Mouse (Mus musculus) kidney, embryonic 15.5 days (tissue): ENCODE data around the gene Slc26a9. TPM values are rescaled to one million over a fixed set of nuclear protein-coding genes. Genes with fewer than 3 reads are reported as not detected.

Experiments used
- ATAC-seq: fragments of 200-750 bp; cut with Nextera tagmentation; replicated peaks from 2 replicates; pipeline ENCODE4 v1.8.0; 2017; ENCODE audit warnings: moderate TSS enrichment; ENCODE audit not compliant: low FRiP score
- H3K27ac ChIP-seq: fragments of 300-500 bp; sonication (generic); 2 replicates; pipeline ENCODE4 v1.5.1; 2015; ENCODE audit warnings: mild to moderate bottlenecking, inconsistent platforms
- H3K27me3 ChIP-seq: fragments of 300-500 bp; sonication (generic); 2 replicates; pipeline ENCODE4 v1.6.1; 2015; ENCODE audit warnings: inconsistent platforms
- H3K36me3 ChIP-seq: fragments of 300-500 bp; sonication (generic); 2 replicates; pipeline ENCODE4 v1.6.1; 2015; ENCODE audit warnings: inconsistent platforms
- H3K4me1 ChIP-seq: fragments of 300-500 bp; sonication (generic); 2 replicates; pipeline ENCODE4 v1.6.1; 2015; ENCODE audit warnings: inconsistent platforms
- H3K4me2 ChIP-seq: fragments of 300-500 bp; sonication (generic); 2 replicates; pipeline ENCODE4 v1.6.1; 2015; ENCODE audit warnings: moderate library complexity, mild to moderate bottlenecking, inconsistent platforms
- H3K4me3 ChIP-seq: fragments of 300-500 bp; sonication (generic); replicated peaks from 2 replicates; pipeline ENCODE4 v1.5.1; 2015; ENCODE audit warnings: mild to moderate bottlenecking, inconsistent platforms
- H3K9ac ChIP-seq: fragments of 300-500 bp; sonication (generic); 2 replicates; pipeline ENCODE4 v1.6.1; 2015; ENCODE audit warnings: mild to moderate bottlenecking, inconsistent platforms
- H3K9me3 ChIP-seq: fragments of 300-500 bp; sonication (generic); replicated peaks from 2 replicates; pipeline ENCODE4 v1.6.1; 2016; ENCODE audit warnings: inconsistent platforms
- WGBS: fragments of 180-500 bp; shearing (Covaris S2); methylation state at CpG from one replicate; pipeline ENCODE4 v1.1.7; 2015; ENCODE audit warnings: mixed read lengths; 5-methylcytosine and 5-hydroxymethylcytosine counted together
- polyA plus RNA-seq: library from polyadenylated mRNA; unstranded; fragments of >200 nt; fragmentation: Nextera tagmentation; extraction: Ambion mirVana; gene quantifications from 2 replicates; pipeline ENCODE4 v1.2.1, GENCODE M21; 2015

Slc26a9 gene
- polyA plus RNA-seq, 1 experiment from 2014 or later = 0.13 TPM

DNA sequence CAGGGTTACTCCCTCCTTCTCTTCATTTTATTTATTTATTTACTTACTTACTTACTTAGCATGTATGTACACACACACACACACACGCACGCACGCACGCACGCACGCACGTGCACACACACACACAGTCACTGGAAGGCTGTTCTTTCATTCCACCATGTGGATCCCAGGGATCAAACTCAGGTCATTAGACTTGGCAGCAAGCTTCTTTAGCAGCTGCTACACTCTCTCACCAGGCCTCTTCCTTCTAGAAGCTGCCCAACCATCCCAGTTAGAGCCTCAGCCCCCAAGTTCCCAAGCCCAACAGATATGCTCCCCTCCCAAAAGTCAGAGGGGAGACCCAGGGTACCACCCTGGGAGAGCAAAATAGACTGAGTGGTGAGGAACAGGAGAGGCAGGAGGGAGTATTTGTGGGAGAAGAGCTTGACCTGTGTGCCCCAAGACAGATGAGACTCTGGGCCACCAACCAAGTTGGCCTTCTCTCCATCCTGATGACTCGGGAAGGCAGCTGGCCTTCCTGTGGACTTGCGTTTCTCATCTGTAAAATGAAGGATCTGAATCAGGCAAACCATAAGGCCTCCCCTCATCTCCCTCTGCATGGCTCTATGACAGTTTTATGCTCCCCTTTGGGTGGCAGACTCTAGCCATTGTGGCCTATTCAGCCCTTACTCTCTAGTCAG, 4.2 kb upstream of the Slc26a9 start:
- no peak overlapping the region for H3K4me2 ChIP-seq
- H3K27ac ChIP-seq = no peak overlapping the region
- H3K9ac ChIP-seq = no peak overlapping the region
- H3K9me3 ChIP-seq = no peaks in the 10 kb centered on the region
- H3K4me1 ChIP-seq = peaks cover 15% of the 10 kb centered on the region; the same call in 1 of the 2 replicates
- WGBS = 93% methylated on average over 9 of the region's 9 CpGs
- no peak overlapping the region for H3K4me3 ChIP-seq
- no peaks in the 10 kb centered on the region for H3K36me3 ChIP-seq
- H3K27me3 ChIP-seq = no peaks in the 10 kb centered on the region
- ATAC-seq = no peak

DNA sequence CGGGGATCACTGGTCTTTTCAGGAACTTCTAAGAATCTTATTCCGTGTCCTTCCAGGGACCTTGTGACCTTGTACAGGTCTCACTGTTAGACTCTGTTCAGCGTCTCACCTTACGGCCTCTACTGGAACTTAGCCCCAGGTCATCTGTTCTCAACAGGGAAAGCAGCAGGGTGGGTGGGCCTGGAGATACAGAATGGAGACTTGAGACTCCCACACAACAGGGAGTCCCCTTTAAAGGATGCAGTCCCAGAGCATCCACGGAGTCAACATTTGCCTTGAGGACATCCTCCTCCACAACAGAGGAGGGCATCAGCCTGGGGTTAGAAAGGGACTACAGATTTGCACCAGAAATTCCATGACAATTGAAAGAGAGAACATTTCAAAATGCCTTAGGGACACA, 1.6 kb downstream of the Slc26a9 start:
- no peaks in the 10 kb centered on the region for H3K36me3 ChIP-seq
- WGBS = 46% methylated on average over 5 of the region's 5 CpGs
- no peak overlapping the region for H3K9ac ChIP-seq
- H3K27ac ChIP-seq = no peak overlapping the region
- peaks cover 6% of the 10 kb centered on the region; the same call in 1 of the 2 replicates for H3K4me1 ChIP-seq
- H3K9me3 ChIP-seq = no peaks in the 10 kb centered on the region
- H3K4me2 ChIP-seq = no peak overlapping the region
- ATAC-seq = no peak
- 0 out of 2 replicates have a peak, but pooled peaks cover 3% of the 10 kb centered on the region for H3K27me3 ChIP-seq
- H3K4me3 ChIP-seq = no peak overlapping the region

- no peak overlapping the region for H3K27ac ChIP-seq
- 49% methylated on average over 2 of the region's 2 CpGs for WGBS
- no peak overlapping the region for H3K4me3 ChIP-seq
- no peak overlapping the region for H3K9ac ChIP-seq
- H3K9me3 ChIP-seq = no peaks in the 10 kb centered on the region
- H3K4me2 ChIP-seq = no peak overlapping the region
- 0 out of 2 replicates have a peak, but pooled peaks cover 3% of the 10 kb centered on the region for H3K27me3 ChIP-seq
- no peak for ATAC-seq
- 0 out of 2 replicates have a peak, but pooled peaks cover 4% of the 10 kb centered on the region for H3K4me1 ChIP-seq
- H3K36me3 ChIP-seq = no peaks in the 10 kb centered on the region
Measured at GRCm38 (mm10) chr1:131747761-131748160, 3.9 kb downstream of the Slc26a9 start.

GRCm38 (mm10) chr1:131748636-131749035, 4.8 kb downstream of the Slc26a9 start:
- 0 out of 2 replicates have a peak, but pooled peaks cover 3% of the 10 kb centered on the region for H3K27me3 ChIP-seq
- H3K9me3 ChIP-seq = no peaks in the 10 kb centered on the region
- H3K4me1 ChIP-seq = 0 out of 2 replicates have a peak, but pooled peaks cover 4% of the 10 kb centered on the region
- no peak for ATAC-seq
- H3K4me2 ChIP-seq = no peak overlapping the region
- no peaks in the 10 kb centered on the region for H3K36me3 ChIP-seq
- H3K4me3 ChIP-seq = no peak overlapping the region
- H3K9ac ChIP-seq = no peak overlapping the region
- no peak overlapping the region for H3K27ac ChIP-seq
- 66% methylated on average over 2 of the region's 2 CpGs for WGBS

DNA sequence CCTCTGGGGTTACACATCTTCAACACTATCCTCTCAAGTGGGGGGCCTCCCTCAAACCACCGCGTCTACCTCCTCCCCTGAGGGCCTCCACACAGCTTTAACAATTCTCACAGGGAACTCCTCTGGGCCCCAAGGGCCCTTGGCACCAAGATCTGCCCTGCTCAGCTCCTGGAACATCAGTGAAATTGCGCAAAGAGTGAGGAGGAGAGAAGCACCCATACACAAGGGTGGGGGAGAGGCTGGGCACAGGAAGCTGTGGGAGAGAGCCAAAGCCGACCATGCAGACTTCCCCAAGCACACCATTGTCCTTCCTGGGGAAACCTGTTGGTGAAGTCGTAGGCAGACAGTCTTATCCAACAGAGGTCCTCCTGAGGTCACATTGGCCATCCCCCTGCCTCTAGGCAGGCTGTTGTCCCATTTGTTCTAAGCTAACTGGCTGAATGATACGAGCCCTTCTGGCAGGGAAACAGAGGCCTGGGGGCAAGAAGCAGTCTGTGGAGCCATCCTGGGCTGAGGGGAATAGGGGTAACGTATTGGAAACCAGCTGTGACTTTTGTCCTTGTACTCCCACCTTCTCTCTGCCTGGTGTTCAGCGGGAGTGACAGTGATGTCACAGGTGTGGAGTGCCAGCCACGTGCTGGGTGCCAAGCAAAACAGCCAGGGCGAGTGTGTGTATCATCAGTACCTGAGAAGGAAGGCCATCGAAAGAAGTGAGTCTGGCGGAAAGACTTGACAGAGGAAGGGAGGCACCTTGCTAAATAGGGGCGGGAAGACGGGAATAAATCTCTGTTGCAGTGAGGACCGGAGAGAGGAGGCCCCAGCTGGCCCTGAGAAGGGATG, 6.1 kb downstream of the Slc26a9 start:
- H3K36me3 ChIP-seq = no peaks in the 10 kb centered on the region
- no peak overlapping the region for H3K4me2 ChIP-seq
- no peak overlapping the region for H3K27ac ChIP-seq
- 0 out of 2 replicates have a peak, but pooled peaks cover 3% of the 10 kb centered on the region for H3K27me3 ChIP-seq
- WGBS = 65% methylated on average over 15 of the region's 15 CpGs
- no peak overlapping the region for H3K9ac ChIP-seq
- no peaks in the 10 kb centered on the region for H3K9me3 ChIP-seq
- no peak for ATAC-seq
- no peak overlapping the region for H3K4me3 ChIP-seq
- 0 out of 2 replicates have a peak, but pooled peaks cover 3% of the 10 kb centered on the region for H3K4me1 ChIP-seq

DNA sequence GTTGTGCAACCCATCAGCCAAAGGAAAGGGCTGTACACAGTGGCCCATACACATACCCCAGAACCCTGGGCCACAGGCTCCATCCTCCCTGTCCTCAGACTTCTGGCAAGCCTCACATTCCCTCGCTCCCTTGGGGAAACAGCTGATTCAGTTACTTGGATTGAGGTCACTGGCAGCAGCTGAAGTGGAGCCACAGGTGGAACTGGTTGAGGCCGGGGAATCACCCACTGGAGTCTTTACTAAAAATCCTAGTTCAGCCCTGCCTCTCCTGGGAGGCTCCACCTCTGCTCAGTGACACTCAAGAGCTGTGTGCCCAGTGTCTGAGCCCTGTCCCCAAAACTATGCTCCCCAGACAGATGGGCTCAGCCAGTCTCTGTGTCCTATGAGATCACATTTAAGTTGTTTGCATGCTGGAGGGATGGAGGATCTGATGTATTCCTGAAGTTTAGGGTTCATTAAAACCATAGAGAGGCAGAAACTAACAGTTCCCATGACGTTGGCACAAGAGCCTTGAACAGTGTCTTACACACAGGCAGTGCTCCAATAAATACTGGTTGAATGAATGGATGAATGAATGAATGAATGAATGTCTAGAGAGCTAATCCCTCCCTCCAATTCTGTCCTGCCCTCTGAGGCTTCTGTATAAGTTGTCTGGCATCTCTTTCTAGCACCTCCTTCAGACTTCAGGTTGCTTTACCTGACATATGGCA, 7.5 kb downstream of the Slc26a9 start:
- 0 out of 2 replicates have a peak, but pooled peaks cover 3% of the 10 kb centered on the region for H3K27me3 ChIP-seq
- no peak for ATAC-seq

DNA sequence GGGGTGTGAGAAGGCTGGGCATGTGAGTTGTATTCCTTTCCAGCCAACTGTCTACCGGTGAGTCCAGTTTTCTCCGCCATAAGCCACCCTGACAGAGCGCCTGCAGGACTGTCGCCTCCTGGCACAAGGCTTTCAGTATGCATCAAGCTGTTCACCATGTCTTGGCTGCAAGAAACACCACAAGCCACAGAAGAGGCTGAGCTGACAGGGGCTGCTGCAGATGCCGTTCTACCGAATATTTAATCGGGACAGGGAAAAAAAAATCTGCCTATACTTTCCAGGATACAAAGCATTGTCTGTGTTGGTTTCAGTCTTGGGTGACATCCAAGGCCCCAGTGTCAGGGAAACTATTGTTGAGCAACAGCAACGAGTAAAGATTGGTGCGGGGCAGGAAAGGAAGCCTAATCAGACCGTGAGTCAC, 8.1 kb downstream of the Slc26a9 start:
- H3K9me3 ChIP-seq = no peaks in the 10 kb centered on the region
- H3K27ac ChIP-seq = no peak overlapping the region
- 0 out of 2 replicates have a peak, but pooled peaks cover 3% of the 10 kb centered on the region for H3K27me3 ChIP-seq
- WGBS = 71% methylated on average over 10 of the region's 10 CpGs
- H3K4me3 ChIP-seq = no peak overlapping the region
- H3K36me3 ChIP-seq = no peaks in the 10 kb centered on the region
- no peaks in the 10 kb centered on the region for H3K4me1 ChIP-seq
- H3K9ac ChIP-seq = no peak overlapping the region
- ATAC-seq = no peak
- H3K4me2 ChIP-seq = no peak overlapping the region

More for the DNA sequence above, 7.5 kb downstream of the Slc26a9 start:
- Histone ChIP-seq H3K4me1 (no peaks in the 10 kb centered on the region), H3K9ac (no peak overlapping the region), H3K4me3 (no peak overlapping the region), H3K9me3 (no peaks in the 10 kb centered on the region), H3K27ac (no peak overlapping the region), H3K4me2 (no peak overlapping the region), H3K36me3 (no peaks in the 10 kb centered on the region)
- 83% methylated on average over 3 of the region's 3 CpGs for WGBS

DNA sequence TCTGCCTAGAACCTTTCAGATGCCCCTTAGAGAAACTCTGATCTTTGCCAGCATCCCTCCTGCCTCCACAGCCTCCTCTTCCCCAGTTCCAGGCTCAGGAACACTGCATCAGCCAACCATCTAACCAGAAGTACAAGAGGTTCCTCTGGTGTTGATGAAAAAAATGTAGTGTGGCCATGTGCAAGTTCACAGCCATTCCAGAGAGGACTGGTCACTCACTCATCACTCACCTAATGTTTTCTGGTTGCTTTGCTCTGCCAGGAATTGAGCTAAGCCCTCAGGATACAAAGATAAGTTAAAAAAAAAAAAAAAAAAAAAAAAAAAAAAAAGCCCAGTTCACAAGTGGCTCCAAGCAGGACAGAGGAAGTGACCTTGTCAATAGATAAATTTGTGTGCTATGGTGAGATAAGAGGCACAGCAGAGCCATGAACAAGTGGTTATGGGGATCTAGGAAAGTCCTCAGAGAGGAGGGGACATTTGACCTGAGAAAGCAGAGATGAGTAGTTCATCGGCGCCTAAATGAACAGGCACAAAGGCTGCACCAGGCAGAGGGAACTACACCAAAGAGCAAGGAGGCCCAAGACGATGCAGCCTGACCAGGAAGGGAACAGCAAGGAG, 10.5 kb downstream of the Slc26a9 start:
- Histone ChIP-seq H3K4me3 (no peak overlapping the region), H3K9ac (no peak overlapping the region), H3K27ac (no peak overlapping the region)

DNA sequence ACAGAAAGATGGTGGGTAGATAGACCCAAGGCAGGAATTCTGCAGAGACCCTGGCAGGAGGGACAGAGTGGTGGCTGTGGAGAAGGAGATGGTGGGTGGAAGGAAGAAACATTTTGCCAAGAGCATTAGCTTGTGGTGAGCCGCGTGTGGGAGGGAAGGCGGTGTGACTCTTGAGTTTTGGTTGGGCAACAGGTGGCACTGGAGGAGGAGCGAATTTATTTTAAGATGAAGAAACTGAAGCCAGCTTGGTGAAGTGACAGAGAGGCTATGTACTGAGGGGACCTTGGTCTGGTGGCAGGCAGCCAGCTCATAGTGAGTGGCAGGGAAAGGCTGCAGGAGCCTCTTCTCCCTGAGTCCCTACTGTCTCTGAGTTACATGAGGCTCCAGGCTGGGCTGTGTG, 11.1 kb downstream of the Slc26a9 start:
- Histone ChIP-seq H3K4me3 (no peak overlapping the region), H3K4me1 (no peaks in the 10 kb centered on the region), H3K27ac (no peak overlapping the region), H3K36me3 (no peaks in the 10 kb centered on the region), H3K4me2 (no peak overlapping the region), H3K9me3 (no peaks in the 10 kb centered on the region), H3K27me3 (no peaks in the 10 kb centered on the region), H3K9ac (no peak overlapping the region)
- 92% methylated on average over 4 of the region's 4 CpGs for WGBS
- no peak for ATAC-seq

More for the DNA sequence above, 10.5 kb downstream of the Slc26a9 start:
- no peaks in the 10 kb centered on the region for H3K36me3 ChIP-seq
- no peaks in the 10 kb centered on the region for H3K9me3 ChIP-seq
- H3K4me2 ChIP-seq = no peak overlapping the region
- H3K4me1 ChIP-seq = no peaks in the 10 kb centered on the region
- ATAC-seq = no peak
- H3K27me3 ChIP-seq = no peaks in the 10 kb centered on the region
- 65% methylated on average over 3 of the region's 3 CpGs for WGBS

DNA sequence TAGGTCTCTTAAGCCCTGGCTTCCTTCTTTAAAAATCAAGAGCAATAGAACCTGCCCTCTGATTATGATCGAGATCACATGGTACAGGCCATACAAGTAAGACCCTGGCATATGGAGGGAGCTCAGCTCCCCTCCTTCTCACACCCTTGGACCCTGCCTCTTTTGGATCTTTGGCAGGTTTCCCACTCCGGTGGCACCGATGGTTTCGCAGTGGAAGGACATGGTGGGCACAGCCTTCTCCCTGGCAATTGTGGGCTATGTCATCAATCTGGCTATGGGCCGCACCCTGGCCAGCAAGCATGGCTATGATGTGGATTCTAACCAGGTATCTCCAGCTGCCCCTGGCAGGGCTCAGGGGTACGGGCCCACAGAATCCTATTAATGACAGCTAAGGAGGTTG, 13.4 kb downstream of the Slc26a9 start:
- H3K4me2 ChIP-seq = no peak overlapping the region
- 94% methylated on average over 6 of the region's 6 CpGs for WGBS
- no peak overlapping the region for H3K9ac ChIP-seq
- no peaks in the 10 kb centered on the region for H3K9me3 ChIP-seq
- no peaks in the 10 kb centered on the region for H3K36me3 ChIP-seq
- no peaks in the 10 kb centered on the region for H3K4me1 ChIP-seq
- no peaks in the 10 kb centered on the region for H3K27me3 ChIP-seq
- no peak overlapping the region for H3K4me3 ChIP-seq
- no peak for ATAC-seq
- no peak overlapping the region for H3K27ac ChIP-seq

- no peak overlapping the region for H3K4me3 ChIP-seq
- WGBS = 52% methylated on average over 7 of the region's 7 CpGs
- no peaks in the 10 kb centered on the region for H3K4me1 ChIP-seq
Measured at GRCm38 (mm10) chr1:131758796-131759195, 15.0 kb downstream of the Slc26a9 start.

More at GRCm38 (mm10) chr1:131758796-131759195, 15.0 kb downstream of the Slc26a9 start:
- Histone ChIP-seq H3K36me3 (no peaks in the 10 kb centered on the region), H3K27ac (no peak overlapping the region), H3K4me2 (no peak overlapping the region), H3K9ac (no peak overlapping the region), H3K9me3 (no peaks in the 10 kb centered on the region), H3K27me3 (no peaks in the 10 kb centered on the region)
- no peak for ATAC-seq
